Mouse (Mus musculus): ENCODE measurements around the gene Spa17. TPM values are rescaled to one million over a fixed set of nuclear protein-coding genes. Genes with fewer than 3 reads are reported as not detected.

The Spa17 gene
- polyA plus RNA-seq, 1 experiment = 1.8 TPM

DNA sequence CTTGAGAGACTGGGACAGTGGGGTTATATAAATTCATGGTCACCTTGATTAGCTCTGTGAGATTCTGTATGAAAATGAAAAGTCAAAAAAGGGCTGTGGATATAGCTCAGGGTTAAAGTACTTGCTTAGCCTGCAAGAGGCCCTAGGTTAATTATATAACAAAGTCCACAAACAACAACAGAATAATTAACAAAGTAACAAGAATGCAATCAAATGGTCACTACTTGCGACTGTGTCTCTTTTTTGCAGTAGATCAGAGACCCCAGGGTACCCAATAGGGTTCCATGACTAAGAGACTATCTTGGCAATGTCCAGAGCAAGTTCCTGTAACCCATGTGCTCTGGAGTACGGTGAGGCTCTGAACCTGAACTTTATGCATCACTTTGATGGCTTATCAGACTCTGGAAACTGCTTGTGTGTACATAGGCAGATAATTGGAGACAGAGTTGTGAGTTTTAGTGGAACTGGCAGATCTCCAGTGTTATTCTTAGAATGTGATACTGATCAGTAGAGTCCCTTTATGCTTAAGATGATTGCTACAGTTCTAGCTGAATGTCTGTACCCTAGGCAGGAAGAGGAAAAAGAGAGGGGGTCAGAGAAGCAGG, 44.2 kb downstream of the Spa17 start:
- peaks cover 36% of the 10 kb centered on the region for H3K36me3 ChIP-seq (replicated peaks; ENCODE audit: low read length)
- H3K9me3 ChIP-seq = no peaks in the 10 kb centered on the region
- H3K4me1 ChIP-seq = peaks cover 100% of the 10 kb centered on the region
- peak overlapping the region; percentile 67 for H3K4me3 ChIP-seq (replicated peaks)
- H3K27me3 ChIP-seq (replicated peaks) = no peaks in the 10 kb centered on the region
- TF ChIP-seq FLI1 (IDR thresholded peaks at IDR 0.05; ENCODE audit: low read length) (no peak), GATA1 (IDR thresholded peaks at IDR 0.05; ENCODE audit: borderline replicate concordance, low read length) (no peak)

DNA sequence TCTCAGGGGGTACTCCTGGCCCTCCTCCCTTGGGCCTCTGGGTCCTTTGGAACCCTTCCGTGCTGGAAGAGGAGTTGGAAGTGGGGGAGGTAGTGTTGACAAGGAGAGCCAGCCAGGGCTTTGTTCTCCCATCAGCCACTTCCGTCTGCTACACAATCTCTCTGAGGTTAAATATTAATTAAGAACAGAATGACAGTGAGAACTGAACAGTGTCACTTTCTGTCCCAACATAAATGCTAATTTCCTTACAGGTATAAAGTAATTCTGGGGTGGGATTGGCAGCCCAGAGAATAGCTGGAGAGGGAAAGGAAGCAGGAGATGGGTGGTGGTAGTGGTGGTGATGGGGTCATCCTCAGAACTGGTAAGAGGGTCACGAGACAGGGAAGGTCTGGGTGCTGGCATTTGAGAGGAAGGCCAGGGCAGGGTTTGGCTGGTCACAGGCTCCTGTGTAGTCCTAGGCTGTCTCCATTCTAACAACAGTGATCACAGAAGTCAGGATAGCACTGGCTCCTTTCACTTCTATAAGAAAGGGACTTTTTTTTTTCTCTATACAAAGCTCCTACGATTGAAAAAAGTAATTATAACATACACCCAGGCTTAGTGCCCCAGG, 44.8 kb downstream of the Spa17 start:
- TF ChIP-seq GATA1 (IDR thresholded peaks at IDR 0.05; ENCODE audit: borderline replicate concordance, low read length) (no peak), FLI1 (IDR thresholded peaks at IDR 0.05; ENCODE audit: low read length) (no peak)
- Histone ChIP-seq H3K4me3 (replicated peaks) (peak overlapping the region; percentile 93), H3K27me3 (replicated peaks) (no peaks in the 10 kb centered on the region), H3K4me1 (peaks cover 100% of the 10 kb centered on the region), H3K36me3 (replicated peaks; ENCODE audit: low read length) (peaks cover 33% of the 10 kb centered on the region), H3K9me3 (no peaks in the 10 kb centered on the region)

DNA sequence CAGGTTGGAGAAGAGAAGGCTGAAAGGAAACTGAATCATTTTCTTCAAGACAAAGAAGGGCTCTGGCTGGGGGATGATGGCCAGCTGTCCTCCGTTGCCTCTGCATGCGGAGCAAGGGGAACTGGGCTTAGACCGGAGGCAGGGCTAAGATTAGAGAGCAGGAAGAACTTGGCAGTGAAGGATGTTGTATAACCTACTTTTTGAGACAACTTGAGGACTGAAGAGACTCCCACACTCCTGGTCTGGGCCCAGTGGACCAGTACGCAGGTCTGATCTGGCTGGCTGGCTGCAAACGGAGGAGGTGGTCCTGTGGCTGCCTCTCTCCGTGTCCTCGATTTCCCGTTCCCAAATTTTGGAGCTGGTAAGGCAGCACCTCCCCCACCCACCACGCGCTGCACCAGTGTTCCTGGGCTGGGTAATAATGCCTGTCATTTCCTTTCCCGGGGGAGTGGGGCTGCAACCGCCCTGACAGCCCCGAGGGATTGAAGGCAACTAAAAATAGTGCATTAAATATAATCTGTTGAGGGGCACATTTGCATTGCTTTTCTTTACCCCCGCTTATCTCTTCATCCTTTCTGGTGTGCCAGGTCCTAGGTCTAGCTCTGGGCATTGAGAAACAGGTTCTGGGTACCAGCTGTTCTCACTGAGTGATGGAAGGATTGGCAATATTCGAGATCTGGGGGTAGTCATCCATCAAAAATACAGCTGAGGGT, 45.5 kb downstream of the Spa17 start:
- H3K27me3 ChIP-seq (replicated peaks) = no peaks in the 10 kb centered on the region
- peaks cover 100% of the 10 kb centered on the region for H3K4me1 ChIP-seq
- TF ChIP-seq FLI1 (IDR thresholded peaks at IDR 0.05; ENCODE audit: low read length) (no peak), GATA1 (IDR thresholded peaks at IDR 0.05; ENCODE audit: borderline replicate concordance, low read length) (peak; percentile 37; the same call in 1 of the 3 replicates)
- peak overlapping the region; percentile 93 for H3K4me3 ChIP-seq (replicated peaks)
- no peaks in the 10 kb centered on the region for H3K9me3 ChIP-seq
- peaks cover 26% of the 10 kb centered on the region for H3K36me3 ChIP-seq (replicated peaks; ENCODE audit: low read length)

DNA sequence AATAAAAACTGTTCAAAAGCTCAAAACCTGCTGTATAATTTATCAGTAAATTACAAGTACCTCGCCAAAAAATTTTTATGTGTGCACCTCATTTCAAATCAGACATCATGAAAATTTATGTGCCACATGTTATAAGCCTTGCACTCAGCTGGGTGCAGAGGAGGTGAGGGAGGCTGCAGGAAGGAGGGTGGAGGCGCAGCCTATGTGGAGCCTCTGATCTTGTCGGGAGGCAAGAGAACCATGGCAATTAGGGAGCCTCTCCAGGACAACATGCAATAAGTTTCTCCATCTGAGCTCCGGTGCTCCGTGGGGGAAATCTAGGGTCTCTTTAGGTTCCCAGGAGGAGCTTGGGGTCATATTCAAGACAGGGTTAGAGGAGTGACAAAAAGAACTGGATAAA, 46.1 kb downstream of the Spa17 start:
- H3K27me3 ChIP-seq (replicated peaks) = no peaks in the 10 kb centered on the region
- TF ChIP-seq FLI1 (IDR thresholded peaks at IDR 0.05; ENCODE audit: low read length) (no peak), GATA1 (IDR thresholded peaks at IDR 0.05; ENCODE audit: borderline replicate concordance, low read length) (no peak)
- H3K4me3 ChIP-seq (replicated peaks) = peak overlapping the region; percentile 93
- peaks cover 100% of the 10 kb centered on the region for H3K4me1 ChIP-seq
- H3K36me3 ChIP-seq (replicated peaks; ENCODE audit: low read length) = peaks cover 23% of the 10 kb centered on the region
- H3K9me3 ChIP-seq = no peaks in the 10 kb centered on the region

DNA sequence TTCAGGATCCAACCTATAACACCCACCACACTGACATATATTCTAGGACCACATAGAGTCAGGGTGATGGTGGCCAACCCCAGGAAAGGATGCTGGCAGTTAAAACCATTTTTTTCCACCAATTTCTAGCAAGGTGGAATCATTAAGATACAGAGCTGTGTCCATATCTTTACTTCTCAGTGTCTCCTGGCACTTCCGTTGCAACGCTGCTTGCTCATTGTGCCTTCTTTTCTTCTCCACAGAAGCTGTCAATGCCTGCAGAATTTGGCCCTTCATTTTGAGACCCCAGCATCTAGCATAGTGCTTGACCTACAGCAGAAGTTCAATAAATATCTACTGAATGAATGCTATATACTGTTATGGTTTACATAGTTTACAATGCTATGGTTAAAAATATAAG, 46.5 kb downstream of the Spa17 start:
- H3K9me3 ChIP-seq = no peaks in the 10 kb centered on the region
- peaks cover 23% of the 10 kb centered on the region for H3K36me3 ChIP-seq (replicated peaks; ENCODE audit: low read length)
- TF ChIP-seq GATA1 (IDR thresholded peaks at IDR 0.05; ENCODE audit: borderline replicate concordance, low read length) = no peak; the same call in 2 of the 3 replicates
- H3K4me1 ChIP-seq = peaks cover 100% of the 10 kb centered on the region
- peak overlapping the region; percentile 93 for H3K4me3 ChIP-seq (replicated peaks)
- H3K27me3 ChIP-seq (replicated peaks) = no peaks in the 10 kb centered on the region

DNA sequence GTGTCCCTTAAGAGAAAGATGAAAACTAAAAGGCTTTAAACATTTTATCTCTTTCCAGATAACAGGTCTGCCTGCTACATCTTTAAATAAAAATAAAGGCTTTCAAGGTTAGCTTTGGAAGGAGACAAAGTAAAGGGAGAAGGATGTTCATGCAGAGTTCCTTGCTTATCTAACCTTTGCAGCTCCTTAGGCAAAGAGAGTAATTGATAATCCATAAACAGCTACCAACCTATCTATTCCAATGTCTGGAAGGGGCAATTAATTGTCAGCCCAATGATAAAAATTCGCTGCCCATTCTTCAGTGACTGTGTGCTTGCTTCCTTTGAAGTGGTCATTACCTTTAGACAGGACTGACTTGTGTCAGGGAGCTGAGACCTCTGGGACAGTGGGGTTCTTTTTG, 49.7 kb downstream of the Spa17 start:
- Histone ChIP-seq H3K4me1 (peaks cover 93% of the 10 kb centered on the region), H3K9me3 (no peaks in the 10 kb centered on the region), H3K4me3 (replicated peaks) (no peak overlapping the region), H3K27me3 (replicated peaks) (no peaks in the 10 kb centered on the region), H3K36me3 (replicated peaks; ENCODE audit: low read length) (peaks cover 23% of the 10 kb centered on the region)
- no peak for TF ChIP-seq GATA1 (IDR thresholded peaks at IDR 0.05; ENCODE audit: borderline replicate concordance, low read length)

DNA sequence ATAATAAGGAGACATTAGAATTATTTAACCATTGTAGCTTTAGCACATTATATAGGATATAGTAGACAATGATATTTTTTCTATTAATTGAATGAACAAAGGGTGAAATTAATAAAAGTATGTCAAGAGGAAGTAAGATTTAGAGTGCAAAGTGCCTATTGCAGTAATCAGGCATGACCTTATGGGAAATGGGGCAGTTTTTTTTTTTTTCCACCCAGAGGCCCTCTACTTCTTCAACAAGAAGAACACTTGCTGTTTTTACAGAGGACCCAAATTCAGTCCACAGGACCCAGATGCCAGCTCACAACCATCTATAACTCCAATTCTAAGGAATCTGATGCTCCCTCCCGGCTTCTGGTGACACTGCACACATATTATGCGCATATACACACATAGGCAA, 52.9 kb downstream of the Spa17 start:
- no peak overlapping the region for H3K4me3 ChIP-seq (replicated peaks)
- peaks cover 93% of the 10 kb centered on the region for H3K4me1 ChIP-seq
- H3K9me3 ChIP-seq = no peaks in the 10 kb centered on the region
- peaks cover 21% of the 10 kb centered on the region for H3K36me3 ChIP-seq (replicated peaks; ENCODE audit: low read length)
- no peaks in the 10 kb centered on the region for H3K27me3 ChIP-seq (replicated peaks)
- no peak for TF ChIP-seq GATA1 (IDR thresholded peaks at IDR 0.05; ENCODE audit: borderline replicate concordance, low read length)
- no peak for TF ChIP-seq FLI1 (IDR thresholded peaks at IDR 0.05; ENCODE audit: low read length)

DNA sequence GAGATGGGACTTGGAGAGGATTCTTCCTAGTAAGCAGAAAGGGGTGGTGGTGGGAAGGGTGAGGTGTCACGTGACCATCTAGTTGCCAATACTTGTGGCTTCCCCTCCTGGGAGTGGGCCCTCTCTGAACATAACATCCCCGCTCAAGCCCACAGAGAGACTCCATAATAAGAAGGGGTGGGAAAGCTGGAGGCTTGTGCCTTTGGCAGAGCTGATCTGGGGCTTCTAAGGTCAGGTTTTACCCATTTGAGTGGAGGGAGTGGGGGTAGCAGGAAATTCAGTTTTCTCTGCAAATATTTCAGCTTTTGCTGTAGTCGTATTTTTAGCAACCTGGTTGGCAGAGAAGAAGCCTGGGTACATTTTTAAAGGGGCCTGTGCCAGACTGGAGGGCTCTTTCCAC, 57.2 kb downstream of the Spa17 start:
- Histone ChIP-seq H3K4me3 (replicated peaks) (peak overlapping the region; percentile 50), H3K9me3 (no peaks in the 10 kb centered on the region), H3K27me3 (replicated peaks) (no peaks in the 10 kb centered on the region), H3K4me1 (peaks cover 93% of the 10 kb centered on the region), H3K36me3 (replicated peaks; ENCODE audit: low read length) (peaks cover 18% of the 10 kb centered on the region)
- TF ChIP-seq FLI1 (IDR thresholded peaks at IDR 0.05; ENCODE audit: low read length) = no peak
- no peak for TF ChIP-seq GATA1 (IDR thresholded peaks at IDR 0.05; ENCODE audit: borderline replicate concordance, low read length)

DNA sequence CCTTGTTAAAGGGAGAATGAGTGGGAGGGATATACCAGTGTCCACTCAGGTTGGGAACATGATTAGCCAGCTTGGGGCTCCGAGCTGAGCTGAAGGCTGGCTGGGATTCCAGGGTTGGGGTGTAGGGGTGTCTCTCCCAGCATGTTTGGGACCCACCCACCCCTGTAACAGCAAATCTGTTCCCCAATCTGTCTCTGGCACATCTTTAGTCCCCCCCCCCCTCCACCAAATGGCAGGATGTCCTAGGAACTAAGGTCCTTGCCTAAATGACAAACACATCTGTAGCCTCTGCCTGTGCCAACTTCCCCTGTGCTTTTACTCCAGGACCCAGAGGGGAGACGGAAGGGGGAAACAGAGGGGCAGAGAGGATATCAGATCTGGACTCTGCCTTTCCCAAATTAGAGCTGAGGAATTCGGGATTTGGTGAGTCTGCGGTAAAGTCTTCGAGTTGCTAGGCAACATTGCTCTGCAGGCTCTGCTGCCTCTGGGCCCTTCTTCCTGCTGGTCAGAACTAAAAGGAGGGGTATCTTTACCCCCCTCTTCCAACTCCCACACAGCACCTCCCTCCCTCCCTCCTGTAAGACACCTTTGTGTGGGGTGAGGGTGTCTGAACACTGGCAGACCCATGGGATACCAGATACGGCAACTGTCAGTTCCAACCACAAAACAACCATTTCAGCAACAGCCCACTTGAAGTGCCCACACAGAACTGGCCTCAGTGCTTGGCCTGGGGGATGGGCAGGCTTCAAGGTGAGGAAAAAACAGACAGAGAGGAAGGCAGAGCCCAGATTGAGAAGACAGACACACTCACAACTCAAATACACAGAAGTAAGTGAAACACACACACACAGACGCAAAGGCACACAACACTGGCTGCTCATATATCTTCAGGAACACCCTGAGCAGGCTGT, 58.4 kb downstream of the Spa17 start, which contains the start of gene Siae:
Gene Siae, plus strand, starts transcription at position 861 of the 911 bp plus-strand sequence.
- peak within 1 kb of the TSS; percentile 79 for H3K4me3 ChIP-seq (replicated peaks)

More for the DNA sequence above, 58.4 kb downstream of the Spa17 start, which contains the start of gene Siae:
- peaks cover 26% of the 10 kb centered on the region for H3K36me3 ChIP-seq (replicated peaks; ENCODE audit: low read length)
- peaks cover 89% of the 10 kb centered on the region for H3K4me1 ChIP-seq
- no peaks in the 10 kb centered on the region for H3K9me3 ChIP-seq
- no peak for TF ChIP-seq GATA1 (IDR thresholded peaks at IDR 0.05; ENCODE audit: borderline replicate concordance, low read length)
- no peak for TF ChIP-seq FLI1 (IDR thresholded peaks at IDR 0.05; ENCODE audit: low read length)
- H3K27me3 ChIP-seq (replicated peaks) = no peaks in the 10 kb centered on the region

All from megakaryocyte, embryonic 14.5 days (primary cell).